Comparison of ENCODE assay signal across 19 mouse cellular contexts in the genomic region with DNA sequence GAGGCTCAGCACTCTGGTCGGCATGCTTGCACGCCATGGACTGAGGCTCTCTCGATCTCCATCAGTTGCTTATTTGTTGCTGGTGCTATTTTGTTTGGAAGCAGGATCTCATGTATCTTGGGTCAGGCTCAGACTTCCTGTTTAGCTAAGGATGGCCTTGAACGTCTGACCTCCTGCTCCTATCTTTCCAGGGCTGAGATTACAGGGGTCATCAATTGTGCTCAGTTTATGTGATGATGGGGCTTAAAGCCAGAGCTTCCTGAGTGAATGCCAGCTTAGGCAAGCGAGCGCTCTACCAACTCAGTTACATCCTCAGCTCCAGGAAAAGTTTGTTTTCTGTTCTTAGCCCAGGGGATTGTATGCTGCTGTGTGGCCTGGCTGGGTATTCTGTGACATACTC. TPM values are rescaled to one million over a fixed set of nuclear protein-coding genes. Genes with fewer than 3 reads are reported as not detected.
A peak's percentile ranks its signal among the peaks of the same experiment; 100 is the strongest.
DNase-seq lines count a peak whose midpoint lies in the region; ATAC-seq and TF ChIP-seq lines count a peak whose summit lies in the region.
"Had no signal": no experiment of that assay in that cellular context is flagged by ENCODE, and none has a peak within 500 bp of the region (broad histone marks: within the 10 kb centered on the region; RNA-seq: fewer than 3 reads in every experiment).

No protein-coding gene starts in this region.

- no peaks in the 10 kb centered on the region for H3K27me3 ChIP-seq in intestine, postnatal 0 days (replicated peaks; ENCODE audit: control insufficient read depth, insufficient read depth, low read length)
- H3K27me3 ChIP-seq: embryonic facial prominence, embryonic 13.5 days; heart, embryonic 13.5 days; hindbrain, embryonic 15.5 days had no signal

- H3K9ac ChIP-seq in intestine, postnatal 0 days (ENCODE audit: low read depth, low read length), result no peak overlapping the region
- H3K9ac ChIP-seq: embryonic facial prominence, embryonic 13.5 days; forebrain, embryonic 12.5 days; heart, embryonic 13.5 days; hindbrain, embryonic 15.5 days had no signal

- WGBS in intestine, postnatal 0 days, result 51% methylated on average over 6 of the region's 6 CpGs

- no peak for TF ChIP-seq CTCF in intestine, postnatal 0 days (IDR thresholded peaks at IDR 0.05; ENCODE audit: low read depth)

- no peak overlapping the region for H3K4me2 ChIP-seq in intestine, postnatal 0 days (replicated peaks; ENCODE audit: low read depth)
- H3K4me2 ChIP-seq: embryonic facial prominence, embryonic 13.5 days; forebrain, embryonic 12.5 days; heart, embryonic 13.5 days; hindbrain, embryonic 15.5 days had no signal

- no peak overlapping the region for H3K4me3 ChIP-seq in intestine, postnatal 0 days (ENCODE audit: low read depth, low read length)
- H3K4me3 ChIP-seq: embryonic facial prominence, embryonic 13.5 days; forebrain, embryonic 12.5 days; heart, embryonic 13.5 days; hindbrain, embryonic 15.5 days had no signal

- H3K4me1 ChIP-seq in intestine, postnatal 0 days (replicated peaks; ENCODE audit: control insufficient read depth, insufficient read depth, low read length), result no peaks in the 10 kb centered on the region

- ATAC-seq in intestine, postnatal 0 days, result no peak
- ATAC-seq: forebrain, embryonic 16.5 days had no signal

- no peaks in the 10 kb centered on the region for H3K36me3 ChIP-seq in intestine, postnatal 0 days (ENCODE audit: control insufficient read depth, insufficient read depth)
- H3K36me3 ChIP-seq: embryonic facial prominence, embryonic 13.5 days; forebrain, embryonic 12.5 days; G1E; heart, embryonic 13.5 days; hindbrain, embryonic 15.5 days had no signal

- no peak overlapping the region for H3K27ac ChIP-seq in intestine, postnatal 0 days (ENCODE audit: low read depth, low read length)
- H3K27ac ChIP-seq: embryonic facial prominence, embryonic 13.5 days; forebrain, embryonic 12.5 days; heart, embryonic 13.5 days; hindbrain, embryonic 15.5 days had no signal

- H3K9me3 ChIP-seq in intestine, postnatal 0 days (ENCODE audit: control insufficient read depth), result no peaks in the 10 kb centered on the region
- H3K9me3 ChIP-seq: embryonic facial prominence, embryonic 13.5 days; forebrain, embryonic 12.5 days; G1E; heart, embryonic 13.5 days; hindbrain, embryonic 15.5 days had no signal

- DNase-seq in kidney, postnatal 14 days, result peak; percentile 21
- DNase-seq in kidney, postnatal 10 days, result no peak
- peak; percentile 45 for DNase-seq in lung, postnatal 10 days
- peak; percentile 50 for DNase-seq in lung, postnatal 25 days (ENCODE audit: low spot score)
- DNase-seq in yolk sac, embryonic 10.5 days (ENCODE audit: low spot score), result peak; percentile 29
- no peak for DNase-seq in adrenal gland, postnatal 14 days
- DNase-seq: adrenal gland, postnatal 10 days; cerebellum, adult 11-12 months; cerebellum, adult 9-10 months; cerebellum, postnatal 36 days; gastrocnemius, postnatal 14 days; heart, postnatal 36 days had no signal

RNA-seq across cellular contexts. Expression of a gene that starts 3.1 kb away (rescaled TPM):
- polyA plus RNA-seq in intestine, postnatal 0 days (2015; fragmentation: Nextera tagmentation; extraction: Ambion mirVana), result 47.9 and 52.1 TPM in 2 replicates
- total RNA-seq in adrenal gland, postnatal 14 days (2021), result 155 and 170 TPM in 2 replicates

Comparison
In these comparisons a context has a peak if more than half of its experiments do, and no peak if none do; other contexts are left out.
1. DNase-seq: peak in kidney, postnatal 14 days (single experiment), lung, postnatal 10 days (single experiment), lung, postnatal 25 days (single experiment) and yolk sac, embryonic 10.5 days (single experiment); none in kidney, postnatal 10 days (single experiment) and adrenal gland, postnatal 14 days (single experiment).